Mouse (Mus musculus): ENCODE data around the gene Sec63. TPM values are rescaled to one million over a fixed set of nuclear protein-coding genes. Genes with fewer than 3 reads are reported as not detected.

Sec63 gene
- polyA plus RNA-seq, 1 experiment from 2014 or later: 22.4 TPM

- WGBS: 33% methylated on average over 3 of the region's 3 CpGs
- Histone ChIP-seq H3K9ac (ENCODE audit: low read length) (no peak overlapping the region), H3K4me3 (replicated peaks; ENCODE audit: low read length) (no peak overlapping the region), H3K4me2 (ENCODE audit: low read depth, low read length) (no peak overlapping the region), H3K9me3 (replicated peaks; ENCODE audit: control insufficient read depth, low read length) (no peaks in the 10 kb centered on the region), H3K27me3 (ENCODE audit: control insufficient read depth, insufficient read depth, low read length) (no peaks in the 10 kb centered on the region), H3K4me1 (ENCODE audit: control insufficient read depth, insufficient read depth, low read length) (no peaks in the 10 kb centered on the region), H3K36me3 (ENCODE audit: control insufficient read depth, insufficient read depth, low read length) (no peaks in the 10 kb centered on the region), H3K27ac (ENCODE audit: low read length) (no peak overlapping the region)
- ATAC-seq (ENCODE audit: insufficient read depth, low FRiP score): no peak
Measured at GRCm38 (mm10) chr10:42781672-42782071, 20.4 kb downstream of the Sec63 start.

GRCm38 (mm10) chr10:42800922-42801321, 39.6 kb downstream of the Sec63 start:
- peaks cover 11% of the 10 kb centered on the region for H3K36me3 ChIP-seq (ENCODE audit: control insufficient read depth, insufficient read depth, low read length)
- H3K9me3 ChIP-seq (replicated peaks; ENCODE audit: control insufficient read depth, low read length): no peaks in the 10 kb centered on the region
- no peak overlapping the region for H3K9ac ChIP-seq (ENCODE audit: low read length)
- H3K27ac ChIP-seq (ENCODE audit: low read length): no peak overlapping the region
- H3K4me2 ChIP-seq (ENCODE audit: low read depth, low read length): no peak overlapping the region
- H3K4me3 ChIP-seq (replicated peaks; ENCODE audit: low read length): no peak overlapping the region
- H3K27me3 ChIP-seq (ENCODE audit: control insufficient read depth, insufficient read depth, low read length): no peaks in the 10 kb centered on the region
- no peaks in the 10 kb centered on the region for H3K4me1 ChIP-seq (ENCODE audit: control insufficient read depth, insufficient read depth, low read length)
- 83% methylated on average over 3 of the region's 3 CpGs for WGBS
- ATAC-seq (ENCODE audit: insufficient read depth, low FRiP score): no peak

DNA sequence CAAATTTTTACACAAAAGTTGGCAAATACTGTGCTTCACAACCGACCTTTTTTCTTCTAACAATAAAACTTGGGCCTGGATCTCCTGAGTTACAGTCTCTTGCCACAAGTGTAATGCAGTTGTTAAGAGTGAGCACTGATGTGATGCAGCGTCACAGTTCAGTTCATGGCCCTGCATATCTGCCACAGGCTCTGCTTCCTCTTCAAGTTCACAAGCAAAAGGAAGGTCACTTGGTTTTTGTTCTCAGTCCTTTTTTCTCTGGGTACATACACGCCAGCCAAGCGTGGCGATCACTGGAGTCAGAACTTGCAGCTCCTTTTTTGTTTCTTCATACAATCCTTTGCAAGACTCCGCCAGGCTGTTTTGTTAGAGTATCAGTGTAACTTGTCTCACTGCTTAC, 64.6 kb downstream of the Sec63 start:
- Histone ChIP-seq H3K27ac (ENCODE audit: low read length) (0 out of 2 replicates have a peak overlapping the region, but pooled peaks have one; percentile 14), H3K4me3 (replicated peaks; ENCODE audit: low read length) (no peak overlapping the region), H3K9ac (ENCODE audit: low read length) (no peak overlapping the region), H3K27me3 (ENCODE audit: control insufficient read depth, insufficient read depth, low read length) (no peaks in the 10 kb centered on the region), H3K9me3 (replicated peaks; ENCODE audit: control insufficient read depth, low read length) (no peaks in the 10 kb centered on the region), H3K4me1 (ENCODE audit: control insufficient read depth, insufficient read depth, low read length) (no peaks in the 10 kb centered on the region), H3K36me3 (ENCODE audit: control insufficient read depth, insufficient read depth, low read length) (peaks cover 22% of the 10 kb centered on the region), H3K4me2 (ENCODE audit: low read depth, low read length) (no peak overlapping the region)
- ATAC-seq (ENCODE audit: insufficient read depth, low FRiP score): no peak
- WGBS: 79% methylated on average over 6 of the region's 6 CpGs

DNA sequence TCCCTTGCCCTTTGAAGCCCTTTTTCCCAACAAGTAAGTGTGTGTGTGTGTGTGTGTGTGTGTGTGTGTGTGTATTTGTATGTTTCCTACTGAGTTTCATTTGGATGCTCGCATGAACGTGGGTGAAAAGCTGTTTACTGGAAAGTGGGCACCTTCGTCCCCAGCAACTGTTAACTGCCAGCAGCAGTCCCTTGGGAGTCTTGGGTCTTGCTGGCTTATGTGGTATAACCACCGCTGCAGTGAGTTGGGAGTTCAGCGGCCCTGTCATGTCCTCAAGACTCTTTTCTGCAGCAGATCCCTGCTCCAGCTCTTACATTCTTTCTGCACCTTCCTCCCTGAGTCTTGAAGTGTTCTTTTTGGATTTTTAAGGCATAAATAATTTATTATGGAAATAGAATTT, 65.9 kb downstream of the Sec63 start:
- H3K27ac ChIP-seq (ENCODE audit: low read length): no peak overlapping the region
- no peaks in the 10 kb centered on the region for H3K9me3 ChIP-seq (replicated peaks; ENCODE audit: control insufficient read depth, low read length)
- H3K9ac ChIP-seq (ENCODE audit: low read length): no peak overlapping the region
- ATAC-seq (ENCODE audit: insufficient read depth, low FRiP score): no peak
- peaks cover 23% of the 10 kb centered on the region for H3K36me3 ChIP-seq (ENCODE audit: control insufficient read depth, insufficient read depth, low read length)
- WGBS: 90% methylated on average over 5 of the region's 5 CpGs
- H3K4me3 ChIP-seq (replicated peaks; ENCODE audit: low read length): no peak overlapping the region
- H3K4me2 ChIP-seq (ENCODE audit: low read depth, low read length): no peak overlapping the region
- H3K4me1 ChIP-seq (ENCODE audit: control insufficient read depth, insufficient read depth, low read length): no peaks in the 10 kb centered on the region
- H3K27me3 ChIP-seq (ENCODE audit: control insufficient read depth, insufficient read depth, low read length): no peaks in the 10 kb centered on the region

DNA sequence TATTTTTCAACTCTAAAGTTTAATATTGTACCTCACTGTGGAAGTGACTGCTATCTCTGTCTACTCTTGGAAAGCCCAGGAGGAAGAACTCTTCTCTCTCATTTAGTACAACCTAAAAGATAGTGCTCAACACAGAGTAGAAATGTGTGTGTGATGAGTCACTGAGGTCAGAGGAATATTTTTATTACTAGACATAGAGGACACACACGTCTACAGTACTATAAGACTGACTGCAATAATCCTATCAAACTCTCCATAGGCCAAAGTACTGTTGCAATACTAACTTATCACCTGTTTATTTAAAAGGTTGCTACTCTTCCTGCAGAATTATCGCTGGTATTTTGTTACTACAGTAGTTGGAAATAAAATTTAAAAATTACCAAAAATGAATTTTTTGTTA, 68.7 kb downstream of the Sec63 start:
- H3K4me2 ChIP-seq (ENCODE audit: low read depth, low read length): no peak overlapping the region
- no peak overlapping the region for H3K9ac ChIP-seq (ENCODE audit: low read length)
- H3K36me3 ChIP-seq (ENCODE audit: control insufficient read depth, insufficient read depth, low read length): peaks cover 11% of the 10 kb centered on the region
- H3K4me1 ChIP-seq (ENCODE audit: control insufficient read depth, insufficient read depth, low read length): no peaks in the 10 kb centered on the region
- H3K4me3 ChIP-seq (replicated peaks; ENCODE audit: low read length): no peak overlapping the region
- no peak for ATAC-seq (ENCODE audit: insufficient read depth, low FRiP score)
- H3K9me3 ChIP-seq (replicated peaks; ENCODE audit: control insufficient read depth, low read length): no peaks in the 10 kb centered on the region
- H3K27ac ChIP-seq (ENCODE audit: low read length): no peak overlapping the region
- H3K27me3 ChIP-seq (ENCODE audit: control insufficient read depth, insufficient read depth, low read length): no peaks in the 10 kb centered on the region
- WGBS: 78% methylated on average over 2 of the region's 2 CpGs

GRCm38 (mm10) chr10:42830409-42830808, 69.1 kb downstream of the Sec63 start:
- Histone ChIP-seq H3K9ac (ENCODE audit: low read length) (no peak overlapping the region), H3K4me3 (replicated peaks; ENCODE audit: low read length) (no peak overlapping the region), H3K27me3 (ENCODE audit: control insufficient read depth, insufficient read depth, low read length) (no peaks in the 10 kb centered on the region), H3K4me1 (ENCODE audit: control insufficient read depth, insufficient read depth, low read length) (no peaks in the 10 kb centered on the region), H3K36me3 (ENCODE audit: control insufficient read depth, insufficient read depth, low read length) (peaks cover 7% of the 10 kb centered on the region), H3K4me2 (ENCODE audit: low read depth, low read length) (no peak overlapping the region), H3K27ac (ENCODE audit: low read length) (no peak overlapping the region), H3K9me3 (replicated peaks; ENCODE audit: control insufficient read depth, low read length) (no peaks in the 10 kb centered on the region)
- ATAC-seq (ENCODE audit: insufficient read depth, low FRiP score): no peak
- WGBS: 59% methylated on average over 6 of the region's 6 CpGs

DNA sequence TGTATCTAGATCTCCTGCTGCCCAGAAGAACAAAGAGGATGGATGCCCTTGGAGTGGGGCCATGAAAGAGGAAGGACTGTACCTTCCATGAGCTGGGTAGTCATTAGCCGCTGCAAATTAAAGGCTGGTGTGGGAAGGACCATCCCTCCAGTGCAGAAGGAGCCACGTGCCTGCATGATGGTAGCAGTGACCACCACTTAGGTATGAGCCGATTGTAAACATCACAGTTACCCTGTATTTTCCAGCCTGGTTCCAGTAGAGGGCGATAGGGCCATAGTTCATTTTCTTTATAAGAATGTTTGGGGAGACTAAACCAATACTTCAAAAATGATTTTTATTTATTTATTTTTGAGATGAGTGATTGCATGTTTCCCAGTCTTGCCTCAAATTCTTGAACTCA, 71.4 kb downstream of the Sec63 start:
- no peak overlapping the region for H3K9ac ChIP-seq (ENCODE audit: low read length)
- H3K36me3 ChIP-seq (ENCODE audit: control insufficient read depth, insufficient read depth, low read length): peaks cover 7% of the 10 kb centered on the region

GRCm38 (mm10) chr10:42833871-42834727, 72.8 kb downstream of the Sec63 start:
- Histone ChIP-seq H3K27ac (ENCODE audit: low read length) (no peak overlapping the region), H3K9ac (ENCODE audit: low read length) (no peak overlapping the region), H3K27me3 (ENCODE audit: control insufficient read depth, insufficient read depth, low read length) (no peaks in the 10 kb centered on the region), H3K9me3 (replicated peaks; ENCODE audit: control insufficient read depth, low read length) (no peaks in the 10 kb centered on the region), H3K4me2 (ENCODE audit: low read depth, low read length) (no peak overlapping the region), H3K4me3 (replicated peaks; ENCODE audit: low read length) (no peak overlapping the region), H3K4me1 (ENCODE audit: control insufficient read depth, insufficient read depth, low read length) (no peaks in the 10 kb centered on the region), H3K36me3 (ENCODE audit: control insufficient read depth, insufficient read depth, low read length) (peaks cover 4% of the 10 kb centered on the region; the same call in 1 of the 2 replicates)
- 83% methylated on average over 4 of the region's 4 CpGs for WGBS
- no peak; the same call in 1 of the 2 replicates for ATAC-seq (ENCODE audit: insufficient read depth, low FRiP score)

More for the DNA sequence above, 71.4 kb downstream of the Sec63 start:
- Histone ChIP-seq H3K27ac (ENCODE audit: low read length) (no peak overlapping the region), H3K4me3 (replicated peaks; ENCODE audit: low read length) (no peak overlapping the region), H3K27me3 (ENCODE audit: control insufficient read depth, insufficient read depth, low read length) (no peaks in the 10 kb centered on the region), H3K9me3 (replicated peaks; ENCODE audit: control insufficient read depth, low read length) (no peaks in the 10 kb centered on the region), H3K4me2 (ENCODE audit: low read depth, low read length) (no peak overlapping the region), H3K4me1 (ENCODE audit: control insufficient read depth, insufficient read depth, low read length) (no peaks in the 10 kb centered on the region)
- no peak for ATAC-seq (ENCODE audit: insufficient read depth, low FRiP score)
- 52% methylated on average over 4 of the region's 4 CpGs for WGBS

- Histone ChIP-seq H3K27me3 (ENCODE audit: control insufficient read depth, insufficient read depth, low read length) (no peaks in the 10 kb centered on the region), H3K9me3 (replicated peaks; ENCODE audit: control insufficient read depth, low read length) (no peaks in the 10 kb centered on the region), H3K27ac (ENCODE audit: low read length) (no peak overlapping the region), H3K9ac (ENCODE audit: low read length) (no peak overlapping the region), H3K36me3 (ENCODE audit: control insufficient read depth, insufficient read depth, low read length) (no peaks in the 10 kb centered on the region), H3K4me2 (ENCODE audit: low read depth, low read length) (no peak overlapping the region), H3K4me1 (ENCODE audit: control insufficient read depth, insufficient read depth, low read length) (no peaks in the 10 kb centered on the region), H3K4me3 (replicated peaks; ENCODE audit: low read length) (no peak overlapping the region)
- WGBS: 82% methylated on average over 4 of the region's 4 CpGs
- no peak for ATAC-seq (ENCODE audit: insufficient read depth, low FRiP score)
Measured at GRCm38 (mm10) chr10:42838106-42838505, 76.8 kb downstream of the Sec63 start.

All from stomach, embryonic 16.5 days (tissue).